Mouse (Mus musculus): Measurements from ENCODE around the gene Tbca.

DNA sequence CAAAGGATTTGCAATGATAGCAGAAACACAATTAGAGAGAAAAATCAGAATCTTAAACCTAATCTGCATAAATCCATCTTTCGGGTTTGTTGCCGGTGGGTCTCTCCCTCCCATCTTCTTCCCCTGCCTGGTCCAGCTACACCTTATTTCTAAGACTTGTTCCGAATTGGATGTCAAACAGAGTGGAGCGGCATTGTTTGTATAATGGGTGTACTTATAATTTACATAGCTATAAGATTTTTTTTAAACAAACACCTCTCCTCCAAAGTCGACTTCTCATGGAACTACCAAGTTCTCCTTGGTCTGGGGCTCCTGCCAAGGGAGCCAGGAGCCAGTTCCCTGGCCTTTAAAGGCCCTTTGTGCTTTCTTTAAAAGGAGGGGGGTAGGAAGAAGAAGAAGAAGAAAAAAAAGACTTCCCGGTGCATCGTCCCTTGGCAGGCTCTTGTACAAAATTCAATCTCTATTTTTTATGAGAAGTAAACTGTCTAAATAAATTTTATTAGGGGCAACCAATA lies 83.2 kb downstream of the Tbca start:
- TF ChIP-seq CTCF (IDR thresholded peaks at IDR 0.05; ENCODE audit: low read depth) (no peak), EP300 (IDR thresholded peaks at IDR 0.05; ENCODE audit: low read depth) (no peak)
